Mouse (Mus musculus) NIH3T3 (cell line): ENCODE results near the gene Smg5.
"Not testable (repeated sequence)": the region's sequence is repeated elsewhere in the genome, so short reads cannot be mapped to it uniquely, and the experiment has no call there.

Experiments used
- DNase-seq: peaks from one replicate; pipeline ENCODE4 v3.0.0-alpha.2; 2012; ENCODE audit warnings: low read depth

The Smg5 gene

GRCm38 (mm10) chr3:88336058-88337013, at the start of gene Smg5, which contains the start of gene Tmem79:
TSS of gene Smg5 (plus strand) at chr3:88336260.
TSS of gene Tmem79 (minus strand) at chr3:88336148.
- peak; percentile 98 for DNase-seq

DNA sequence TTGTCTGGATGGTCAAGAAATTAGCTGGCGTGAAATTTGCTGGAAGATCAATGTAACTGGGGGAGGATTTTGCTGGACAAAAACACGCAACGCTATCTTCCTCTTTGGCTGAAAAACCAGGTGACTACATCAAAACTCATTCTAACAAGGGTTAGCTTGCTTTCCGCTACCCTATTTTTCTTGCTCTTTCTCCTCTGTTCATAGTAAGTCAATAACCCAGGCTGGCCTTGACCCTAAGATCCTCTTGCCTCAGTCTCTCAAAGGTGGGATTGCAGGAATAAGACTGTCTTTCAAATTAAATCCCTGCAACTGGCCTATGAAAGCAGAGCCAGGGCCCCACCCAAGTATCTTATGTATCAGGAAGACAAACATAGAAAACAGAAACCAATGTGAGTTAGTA, 49.0 kb upstream of the Smg5 start, which contains the start of gene Gm38392:
Gm38392 (minus strand) TSS at position 101 of the 400 bp plus-strand sequence.
- DNase-seq = no peak

GRCm38 (mm10) chr3:88288133-88288713, 47.8 kb upstream of the Smg5 start:
- not testable (repeated sequence) for DNase-seq

- peak; percentile 60 for DNase-seq
Measured at GRCm38 (mm10) chr3:88291970-88292369, 44.1 kb upstream of the Smg5 start.

DNA sequence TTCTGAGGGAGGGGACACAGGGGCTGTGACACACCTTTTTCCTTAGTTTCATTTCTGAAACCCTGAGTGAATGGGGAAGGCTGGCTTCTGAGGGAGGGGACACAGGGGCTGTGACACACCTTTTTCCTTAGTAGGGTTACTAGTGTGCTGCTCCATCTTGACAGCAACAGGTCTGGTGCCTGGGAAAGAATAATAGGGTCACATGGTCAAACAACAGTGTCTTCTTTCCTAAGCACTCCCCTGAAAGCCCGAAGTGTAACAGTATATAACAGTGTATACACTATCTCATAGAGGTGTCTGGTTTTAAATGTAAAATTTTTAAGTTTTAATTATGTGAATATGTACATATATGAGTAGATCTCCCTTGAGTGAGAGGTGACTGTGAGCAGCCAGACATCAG, 40.8 kb upstream of the Smg5 start:
- DNase-seq = not testable (repeated sequence)

GRCm38 (mm10) chr3:88296110-88296560, 39.9 kb upstream of the Smg5 start:
- no peak for DNase-seq

- peak; percentile 99 for DNase-seq
Measured at GRCm38 (mm10) chr3:88296561-88297318, 39.3 kb upstream of the Smg5 start, which contains the start of the genes Tsacc and Cct3. TSS of gene Tsacc (minus strand) at chr3:88296999. TSS of gene Cct3 (plus strand) at chr3:88297116.

DNA sequence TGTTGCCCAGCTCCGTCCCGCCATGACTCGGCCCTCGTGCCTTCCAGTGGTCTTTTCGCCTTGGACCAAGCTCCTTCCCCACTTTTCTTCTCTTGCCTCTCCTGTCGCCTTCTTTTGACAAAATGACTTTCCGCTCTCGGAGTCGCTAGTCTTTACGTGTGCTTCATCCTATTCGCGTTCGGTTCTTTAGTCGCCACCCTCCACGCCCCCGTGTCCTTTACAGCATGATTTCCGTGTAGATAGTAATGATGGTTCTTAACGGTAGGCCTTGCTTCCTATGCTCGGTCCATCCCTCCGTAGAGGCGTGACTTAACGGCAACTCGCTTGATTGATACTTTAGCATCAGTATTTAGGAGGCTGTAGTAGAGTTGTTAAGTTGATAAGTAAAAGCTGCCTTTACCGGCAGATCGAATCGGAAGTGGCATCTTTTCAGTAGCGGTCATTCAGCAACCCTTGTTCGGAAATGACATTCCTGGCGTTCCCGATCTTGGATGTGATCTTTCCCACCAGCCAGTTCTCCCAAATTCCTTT, 38.7 kb upstream of the Smg5 start:
- no peak for DNase-seq

DNA sequence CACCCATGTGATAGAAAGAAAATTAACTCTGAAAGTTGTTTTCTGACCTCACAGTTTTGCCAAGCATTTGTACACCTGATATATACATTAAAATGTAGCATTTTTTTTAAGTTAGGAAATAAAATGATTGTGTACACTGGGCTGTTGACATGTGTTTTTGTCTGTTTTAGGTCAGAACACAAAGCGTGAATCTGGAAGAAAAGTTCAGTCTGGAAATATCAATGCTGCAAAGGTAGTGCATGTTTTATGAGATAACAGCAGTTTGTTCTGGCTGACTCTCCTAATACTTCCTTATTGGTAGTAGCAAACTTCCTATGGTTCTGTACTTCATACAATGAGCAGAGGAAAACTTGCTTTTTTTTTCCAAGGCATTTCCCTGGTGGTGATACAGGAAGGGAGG, 36.9 kb upstream of the Smg5 start:
- DNase-seq = no peak

GRCm38 (mm10) chr3:88324951-88325405, 11.1 kb upstream of the Smg5 start, which contains the start of gene Glmp:
TSS of gene Glmp (plus strand) at chr3:88325023.
- DNase-seq = peak; percentile 84

DNA sequence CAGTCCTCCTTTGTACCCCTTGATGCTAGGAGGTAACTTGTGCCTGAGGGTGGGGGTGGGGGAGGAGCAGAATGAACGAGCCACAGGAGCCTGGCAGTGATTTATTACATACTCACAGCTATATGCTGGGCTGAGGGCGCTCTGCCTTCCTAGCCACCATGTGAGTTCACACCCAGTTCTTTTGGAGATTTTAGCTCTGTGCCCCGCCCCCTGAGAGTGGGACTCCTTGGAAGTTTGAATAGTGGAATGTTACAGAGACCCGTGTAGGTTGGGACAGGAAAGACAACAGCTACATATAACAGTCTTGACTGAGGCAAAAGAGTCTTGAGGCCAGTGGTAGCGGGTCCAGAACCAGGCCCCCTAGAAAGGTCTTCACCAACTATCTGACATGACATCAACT, 7.1 kb upstream of the Smg5 start:
- no peak for DNase-seq

- peak; percentile 68 for DNase-seq
Measured at GRCm38 (mm10) chr3:88331282-88331681, 4.8 kb upstream of the Smg5 start.

GRCm38 (mm10) chr3:88334029-88334658, 1.9 kb upstream of the Smg5 start:
- no peak for DNase-seq

DNA sequence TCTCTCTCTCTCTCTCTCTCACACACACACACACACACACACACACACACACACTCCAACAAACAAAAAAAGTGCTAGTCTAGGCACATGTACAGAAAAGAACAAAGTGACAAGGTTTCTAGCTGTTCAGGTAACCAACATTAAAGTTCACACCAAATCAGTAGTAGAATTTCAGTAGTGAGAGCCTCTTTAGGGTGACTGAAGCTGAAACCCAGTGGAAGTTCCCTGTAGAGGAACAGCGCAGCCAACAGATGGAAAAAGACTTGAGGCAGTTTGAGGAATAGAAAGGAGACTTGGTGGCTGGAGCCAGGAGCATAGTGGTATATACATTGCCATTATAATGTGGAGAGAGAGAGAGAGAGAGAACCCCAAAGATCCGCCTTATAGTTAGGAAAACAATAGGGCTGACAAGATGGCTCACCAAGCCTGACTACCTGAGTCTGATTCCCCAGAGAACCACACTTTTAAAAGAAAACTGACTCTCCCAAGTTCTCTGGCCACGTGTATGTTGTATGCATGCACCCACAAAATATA, 1.1 kb upstream of the Smg5 start:
- DNase-seq = peak; percentile 46

DNA sequence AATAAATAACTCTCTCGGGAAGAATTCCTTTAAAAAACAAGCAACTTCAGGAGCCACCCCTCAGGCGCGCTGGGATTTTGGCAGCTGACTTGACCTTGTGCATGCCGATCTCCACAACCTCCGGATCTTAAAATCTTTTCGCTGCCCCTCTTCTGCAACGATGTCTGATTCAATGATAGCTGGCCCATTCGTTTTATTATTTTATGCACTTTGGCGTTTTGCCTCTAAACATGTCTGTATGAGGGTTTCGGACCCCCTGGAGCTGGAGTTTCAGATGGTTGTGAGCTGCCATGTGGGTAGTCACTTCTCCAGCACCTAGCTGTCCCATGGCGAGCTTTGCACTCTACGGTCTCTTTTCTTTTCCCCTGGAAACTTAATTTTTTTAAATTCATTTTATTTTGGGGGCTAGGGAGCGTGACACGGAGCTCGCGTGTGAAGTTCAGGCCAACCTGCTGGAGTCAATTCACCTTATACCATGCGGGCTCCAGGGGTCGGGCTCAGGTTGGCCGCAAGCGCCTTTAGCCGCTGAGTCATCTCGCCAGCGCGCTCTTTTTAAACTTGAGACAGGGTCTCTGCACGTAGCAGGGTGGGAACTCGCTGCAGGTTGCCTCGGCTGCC, 515 bp upstream of the Smg5 start:
- peak; percentile 56 for DNase-seq

DNA sequence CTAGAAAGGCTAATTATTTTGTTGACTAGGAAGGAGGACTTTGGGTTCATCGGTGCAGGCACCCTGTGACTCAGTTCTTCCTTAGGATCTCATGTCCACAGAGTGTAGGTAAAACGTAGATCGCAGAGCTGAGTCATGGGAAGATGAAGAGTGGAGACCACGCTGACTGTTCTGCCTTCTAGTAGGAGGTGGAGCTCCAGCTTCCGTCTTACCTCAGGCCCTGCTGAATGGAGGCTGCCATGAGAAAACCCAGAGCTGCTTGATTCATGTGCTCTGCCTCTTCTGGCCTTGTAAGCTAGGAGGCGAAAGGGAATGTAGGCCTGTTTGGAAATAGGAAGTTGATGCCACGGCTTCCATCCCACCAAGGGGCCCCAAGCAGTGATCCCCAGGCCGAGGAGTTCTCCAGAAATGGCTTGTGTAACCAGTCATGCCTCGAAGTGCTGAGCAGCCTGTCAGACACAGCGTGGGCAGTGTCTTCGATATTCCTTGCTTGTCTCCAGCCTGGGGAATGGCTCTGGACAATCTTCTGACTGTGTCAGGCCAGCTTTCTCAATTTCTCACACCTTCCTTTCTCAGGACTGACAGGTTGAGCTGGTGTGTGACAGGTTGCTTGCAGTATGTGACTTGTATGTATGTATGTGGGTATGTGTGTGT, 1.4 kb downstream of the Smg5 start:
- peak; percentile 54 for DNase-seq

DNA sequence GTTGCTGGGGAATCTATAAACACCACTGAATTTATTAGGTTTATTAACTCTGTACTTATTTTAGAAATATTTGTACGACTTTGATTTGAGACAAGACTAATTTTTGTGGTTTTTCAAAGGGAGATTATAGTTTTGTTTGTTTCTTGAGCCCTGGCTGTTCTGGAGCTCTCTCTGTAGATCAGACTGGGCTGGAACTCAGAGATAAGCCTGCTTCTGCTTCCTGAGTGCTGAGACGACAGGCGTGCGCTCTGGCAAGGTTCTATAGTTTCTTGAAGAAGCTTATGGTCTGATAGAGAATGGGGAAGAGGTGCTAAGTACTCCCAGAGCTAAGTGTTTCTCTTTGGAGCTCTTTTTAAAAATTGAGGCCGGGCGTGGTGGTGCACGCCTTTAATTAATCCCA, 2.3 kb downstream of the Smg5 start:
- no peak for DNase-seq

GRCm38 (mm10) chr3:88339006-88339405, 2.9 kb downstream of the Smg5 start:
- DNase-seq = no peak

DNA sequence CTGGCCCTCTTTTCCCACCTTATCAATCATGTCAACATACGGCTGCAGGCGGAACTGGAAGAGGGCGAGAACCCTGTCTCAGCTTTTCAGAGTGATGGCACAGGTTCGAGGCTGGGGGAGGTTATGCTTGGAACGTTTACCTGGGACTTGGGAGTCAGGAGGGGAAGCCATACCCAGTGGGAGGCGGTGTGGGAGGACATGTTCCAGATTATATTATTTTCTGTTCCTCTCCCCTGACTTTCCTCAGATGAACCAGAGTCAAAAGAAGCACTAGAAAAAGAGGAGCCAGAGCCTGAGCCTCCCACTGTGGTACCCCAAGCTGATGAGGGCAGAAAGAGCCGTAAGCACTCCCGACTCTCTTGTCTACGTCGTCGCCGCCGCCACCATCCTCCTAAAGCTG, 14.7 kb downstream of the Smg5 start:
- DNase-seq = no peak

DNA sequence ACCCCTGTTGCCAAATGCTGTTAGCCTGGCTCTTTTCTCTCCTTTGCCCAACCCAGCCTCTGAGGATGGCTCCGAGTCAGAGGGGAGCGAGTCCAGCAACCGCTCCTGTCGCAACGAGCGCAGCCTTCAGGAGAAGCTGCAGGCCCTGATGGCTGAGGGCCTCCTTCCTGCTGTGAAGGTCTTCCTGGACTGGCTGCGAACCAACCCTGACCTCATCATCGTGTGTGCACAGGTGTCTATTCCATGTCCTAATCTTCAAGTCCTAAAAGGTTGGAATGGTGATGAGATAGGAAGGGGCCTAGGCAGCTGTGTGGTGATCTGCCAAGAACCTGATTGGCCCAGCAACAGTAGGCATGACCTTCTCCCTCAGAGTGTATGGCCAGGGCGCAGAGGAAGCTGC, 16.8 kb downstream of the Smg5 start:
- no peak for DNase-seq
